Mouse (Mus musculus) small intestine, adult 2 months (tissue): Measurements from ENCODE around the gene Isg20l2. TPM values are rescaled to one million over a fixed set of nuclear protein-coding genes. Genes with fewer than 3 reads are reported as not detected.

Experiments
- H3K27ac ChIP-seq: fragments of 200-500 bp; 2 replicates; pipeline ENCODE4 v1.5.1; 2012; ENCODE audit warnings: low read depth, low read length, control low read depth, inconsistent platforms; ENCODE audit not compliant: insufficient read depth
- H3K27me3 ChIP-seq: fragments of 200-500 bp; 2 replicates; pipeline ENCODE4 v1.6.1; 2012; ENCODE audit warnings: mild to moderate bottlenecking, moderate library complexity, low read length, inconsistent platforms; ENCODE audit not compliant: control insufficient read depth, insufficient read depth
- H3K36me3 ChIP-seq: fragments of 200-500 bp; 2 replicates; pipeline ENCODE4 v1.6.1; 2012; ENCODE audit warnings: mild to moderate bottlenecking, low read length, control low read depth, inconsistent platforms; ENCODE audit not compliant: control insufficient read depth, insufficient read depth
- H3K4me1 ChIP-seq: fragments of 200-500 bp; 2 replicates; pipeline ENCODE4 v1.6.1; 2012; ENCODE audit warnings: low read length, inconsistent platforms, mixed read lengths; ENCODE audit not compliant: control insufficient read depth, insufficient read depth, insufficient read length
- H3K4me3 ChIP-seq: fragments of 200-500 bp; 2 replicates; pipeline ENCODE4 v1.5.1; 2012; ENCODE audit warnings: low read depth, mild to moderate bottlenecking, control low read depth, inconsistent platforms, low read length, moderate library complexity
- CTCF ChIP-seq: fragments of 200-500 bp; IDR thresholded peaks from 2 replicates; pipeline ENCODE4 v1.5.1; 2012; ENCODE audit warnings: low read depth, mild to moderate bottlenecking, control low read depth, inconsistent platforms, low read length, moderate library complexity, mixed read lengths; ENCODE audit not compliant: insufficient replicate concordance, insufficient read length; ENCODE audit errors: extremely low read depth
- POLR2A ChIP-seq: fragments of 200-500 bp; IDR thresholded peaks from 2 replicates; pipeline ENCODE4 v1.6.1; 2012; ENCODE audit warnings: low read depth, mild to moderate bottlenecking, control low read depth, inconsistent platforms, low read length, moderate library complexity
- WGBS: fragments of 180-500 bp; shearing (Covaris S2); methylation state at CpG from one replicate; pipeline ENCODE4 v1.1.7; 2018; 5-methylcytosine and 5-hydroxymethylcytosine counted together
- polyA plus RNA-seq: library from polyadenylated mRNA; depleted of rRNA; stranded (reverse); fragments of >200 nt; gene quantifications from 2 replicates; pipeline ENCODE4 v1.2.3, GENCODE M21; 2012

Isg20l2 gene
- polyA plus RNA-seq, 1 experiment = 7.0 TPM

DNA sequence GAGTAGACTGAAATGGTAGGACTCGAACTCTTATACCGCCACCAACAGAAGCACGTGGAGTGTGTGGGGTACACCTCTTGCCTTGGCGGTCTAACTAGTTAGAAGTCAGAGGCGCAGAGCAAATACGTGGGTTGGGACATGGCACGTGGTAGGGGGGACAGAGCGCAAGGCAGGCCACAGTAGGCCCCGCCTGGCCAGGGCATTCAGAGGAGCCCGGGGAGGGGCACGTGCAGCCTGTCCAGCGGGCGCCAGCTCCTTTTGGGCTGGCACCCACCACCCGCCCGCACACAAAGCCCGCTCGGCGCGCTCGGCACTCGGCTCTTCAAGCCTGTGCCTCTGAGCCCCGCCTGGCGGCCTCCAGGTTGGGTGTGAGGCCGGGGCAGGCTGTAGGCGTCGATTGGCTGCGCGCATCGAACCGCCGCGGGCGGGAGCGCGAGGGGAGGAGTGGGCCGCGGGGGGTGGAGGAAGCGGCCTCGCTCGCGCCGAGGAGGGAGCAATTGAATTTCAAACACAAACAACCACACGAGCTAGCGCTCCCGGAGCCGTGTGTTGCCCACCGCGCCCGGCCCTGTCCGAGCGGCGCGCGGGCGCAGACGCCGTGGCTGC is 24.1 kb upstream of the Isg20l2 start, which contains the start of gene Hdgf:
Hdgf (plus strand) TSS at position 442 of the 606 bp plus-strand sequence.
- H3K27me3 ChIP-seq = no peaks in the 10 kb centered on the region
- peak within 1 kb of the TSS; percentile 92 for H3K4me3 ChIP-seq
- peaks cover 19% of the 10 kb centered on the region for H3K4me1 ChIP-seq
- TF ChIP-seq CTCF = no peak
- peak; percentile 51 for TF ChIP-seq POLR2A
- H3K36me3 ChIP-seq = no peaks in the 10 kb centered on the region
- under 1% methylated on average over 57 of the region's 57 CpGs for WGBS
- peak within 1 kb of the TSS; percentile 77 for H3K27ac ChIP-seq

DNA sequence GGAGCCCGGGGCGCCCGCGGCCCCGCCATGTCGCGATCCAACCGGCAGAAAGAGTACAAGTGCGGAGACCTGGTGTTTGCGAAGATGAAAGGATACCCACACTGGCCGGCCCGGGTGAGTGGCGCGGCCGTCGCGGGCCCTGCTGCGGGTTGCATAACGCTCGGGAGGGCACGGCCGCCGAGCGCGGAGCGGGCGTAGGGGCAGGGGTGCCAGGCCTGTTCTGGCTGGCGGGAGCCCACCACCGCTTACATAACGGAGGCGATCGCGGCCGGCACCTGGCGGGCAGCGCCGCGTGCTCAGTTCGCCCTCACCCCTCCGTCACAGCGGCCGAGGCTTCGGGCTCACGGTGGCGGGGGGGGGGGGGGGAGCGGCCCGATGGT is 23.5 kb upstream of the Isg20l2 start:
- H3K27ac ChIP-seq = peak overlapping the region; percentile 77

DNA sequence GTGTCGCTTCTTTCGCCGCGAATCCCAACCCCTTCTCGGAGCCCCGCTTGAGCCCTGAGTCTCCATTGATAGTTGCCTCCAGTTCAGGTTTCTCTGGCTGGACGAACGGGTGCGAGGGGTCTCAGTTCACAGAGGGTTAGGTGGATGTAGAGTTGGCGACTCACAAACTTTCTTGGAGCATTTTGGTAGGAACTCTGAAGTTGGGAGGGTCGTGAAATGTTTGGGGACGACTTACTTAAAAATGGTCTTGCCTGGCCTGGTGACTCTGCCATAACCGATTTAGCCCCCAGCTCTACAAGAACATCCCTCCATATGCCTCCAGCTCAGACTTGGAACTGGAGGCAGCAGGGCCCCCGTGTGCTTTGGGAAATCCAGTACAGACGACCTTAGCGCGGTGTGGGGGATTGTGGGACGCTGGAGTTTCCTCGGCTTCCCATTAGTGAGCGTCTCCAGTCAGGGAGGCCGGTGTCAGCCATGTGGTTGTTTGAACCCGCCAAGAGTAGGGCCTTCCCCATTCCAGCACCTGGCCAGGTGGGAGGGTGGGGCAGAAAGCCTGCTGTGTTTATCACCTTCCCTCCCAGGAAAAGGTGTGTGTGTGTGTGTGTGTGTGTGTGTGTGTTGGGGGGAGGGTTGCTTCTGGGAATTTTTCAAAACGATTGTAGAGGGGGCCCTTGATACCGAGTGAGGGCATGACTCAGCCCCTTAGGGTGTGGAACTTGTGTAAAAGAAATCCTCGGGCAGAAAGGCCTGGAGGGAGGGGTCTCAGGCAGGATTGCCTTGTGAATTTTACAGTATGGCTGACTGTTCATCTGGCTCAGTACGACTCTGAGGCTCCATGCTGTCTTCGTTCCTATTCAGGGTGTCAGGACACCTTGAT is 22.9 kb upstream of the Isg20l2 start:
- Histone ChIP-seq H3K27me3 (no peaks in the 10 kb centered on the region), H3K4me1 (peaks cover 23% of the 10 kb centered on the region), H3K36me3 (no peaks in the 10 kb centered on the region), H3K27ac (peak overlapping the region; percentile 77), H3K4me3 (peak overlapping the region; percentile 92)
- TF ChIP-seq POLR2A = no peak
- WGBS = 1% methylated on average over 27 of the region's 27 CpGs

More for the DNA sequence above, 23.5 kb upstream of the Isg20l2 start:
- no peak for TF ChIP-seq POLR2A
- TF ChIP-seq CTCF = no peak
- H3K4me1 ChIP-seq = peaks cover 23% of the 10 kb centered on the region
- H3K27me3 ChIP-seq = no peaks in the 10 kb centered on the region
- under 1% methylated on average over 46 of the region's 47 CpGs for WGBS
- peak overlapping the region; percentile 92 for H3K4me3 ChIP-seq
- H3K36me3 ChIP-seq = no peaks in the 10 kb centered on the region

DNA sequence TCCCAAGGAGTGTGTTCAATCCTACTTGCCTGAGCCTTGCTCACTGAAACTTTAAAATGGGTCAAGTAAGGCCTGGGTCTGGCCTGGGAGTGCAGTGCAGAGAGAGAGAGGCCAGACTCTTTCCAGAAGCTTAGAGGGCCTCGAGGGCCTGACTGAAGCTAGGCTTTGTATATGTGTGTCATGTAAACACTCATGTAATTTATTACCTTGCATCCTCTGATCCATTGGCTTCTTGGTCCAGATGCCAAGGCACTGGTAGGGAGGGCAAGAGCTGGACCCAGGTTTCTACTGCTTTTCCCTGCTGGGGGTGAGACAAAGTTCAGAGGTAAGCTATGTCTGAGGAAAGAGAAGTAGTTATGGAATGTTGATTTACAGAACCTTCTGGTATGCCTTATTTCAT is 22.2 kb upstream of the Isg20l2 start:
- peak overlapping the region; percentile 77 for H3K27ac ChIP-seq

DNA sequence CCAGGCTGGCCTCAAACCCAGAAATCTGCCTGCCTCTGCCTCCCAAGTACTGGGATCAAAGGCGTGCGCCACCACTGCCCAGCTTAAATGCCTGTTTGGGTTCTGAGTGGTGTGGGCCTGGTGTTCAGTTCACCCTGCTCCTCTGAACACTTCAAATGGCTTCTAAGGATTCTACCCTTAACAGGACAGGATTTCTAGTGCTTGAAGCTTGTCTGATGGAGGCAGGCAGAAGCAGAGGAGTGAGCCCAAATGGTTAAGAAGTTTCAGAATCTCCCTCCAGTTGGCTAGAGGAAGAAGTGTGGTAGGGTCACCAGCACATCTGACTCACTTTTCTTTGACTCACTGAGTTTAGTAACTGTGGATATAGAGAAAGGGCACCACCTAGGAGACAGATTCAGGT is 20.7 kb upstream of the Isg20l2 start:
- no peak overlapping the region for H3K4me3 ChIP-seq
- WGBS = 86% methylated on average over 2 of the region's 2 CpGs
- peaks cover 23% of the 10 kb centered on the region for H3K4me1 ChIP-seq
- H3K36me3 ChIP-seq = peaks cover 11% of the 10 kb centered on the region
- no peak for TF ChIP-seq CTCF
- TF ChIP-seq POLR2A = no peak
- no peaks in the 10 kb centered on the region for H3K27me3 ChIP-seq
- peak overlapping the region; percentile 69 for H3K27ac ChIP-seq

More for the DNA sequence above, 22.2 kb upstream of the Isg20l2 start:
- Histone ChIP-seq H3K27me3 (no peaks in the 10 kb centered on the region), H3K4me1 (peaks cover 23% of the 10 kb centered on the region), H3K4me3 (peak overlapping the region; percentile 92), H3K36me3 (no peaks in the 10 kb centered on the region)
- 0% methylated on average over 1 of the region's 1 CpGs for WGBS
- TF ChIP-seq CTCF (no peak; the same call in 1 of the 2 replicates), POLR2A (no peak)

DNA sequence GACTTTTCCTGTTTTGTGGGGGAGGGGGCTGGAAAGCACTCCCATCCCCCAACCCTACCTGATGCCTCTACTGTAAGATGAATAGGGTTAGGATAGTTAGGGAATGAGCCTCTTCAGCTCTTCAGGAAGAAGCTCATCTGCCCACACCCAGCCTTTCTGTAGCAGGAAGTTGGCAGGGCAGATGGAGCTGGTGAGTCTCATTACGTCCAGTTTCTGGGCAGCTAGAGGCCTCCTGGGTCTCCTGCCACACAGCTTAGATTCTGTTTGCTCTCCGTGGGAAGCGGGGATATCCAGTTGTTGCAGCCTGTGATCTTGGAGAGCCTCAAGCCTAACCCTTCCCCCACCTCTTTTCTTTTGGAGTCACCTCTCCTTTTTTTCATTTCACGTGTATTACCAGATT is 20.2 kb upstream of the Isg20l2 start:
- Histone ChIP-seq H3K4me3 (no peak overlapping the region), H3K27me3 (no peaks in the 10 kb centered on the region), H3K4me1 (peaks cover 23% of the 10 kb centered on the region), H3K36me3 (peaks cover 16% of the 10 kb centered on the region), H3K27ac (peak overlapping the region; percentile 69)
- TF ChIP-seq CTCF (no peak), POLR2A (no peak)
- 11% methylated on average over 4 of the region's 4 CpGs for WGBS

DNA sequence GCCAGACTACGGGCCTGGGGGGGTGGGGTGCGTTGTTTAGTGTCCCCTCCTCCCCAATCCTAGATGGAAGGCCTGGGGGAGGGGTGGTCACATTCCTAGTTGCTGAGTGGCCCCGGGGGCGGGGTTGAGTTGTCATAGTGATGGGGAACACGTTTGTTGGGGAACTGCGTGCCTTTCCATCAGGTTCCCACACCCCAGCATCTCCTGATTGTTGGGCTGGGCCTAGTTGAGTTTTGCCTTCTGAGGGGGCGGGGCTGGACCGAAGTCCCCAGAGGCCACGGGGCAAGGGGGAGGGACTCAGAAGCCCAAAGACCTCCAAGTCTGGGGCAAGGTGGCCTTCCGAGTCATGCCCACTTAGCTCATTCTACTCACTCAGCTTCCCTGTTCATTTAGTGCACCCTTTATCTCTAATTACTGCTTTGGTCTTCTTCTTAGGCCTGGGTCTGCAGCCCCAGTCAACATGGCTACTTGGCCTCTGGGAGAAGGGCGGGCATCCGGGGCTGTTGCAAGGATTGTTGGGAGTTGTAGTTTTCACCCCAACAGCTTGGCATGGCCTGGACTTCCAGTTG is 19.5 kb upstream of the Isg20l2 start:
- Histone ChIP-seq H3K4me3 (peak overlapping the region; percentile 73), H3K27me3 (no peaks in the 10 kb centered on the region), H3K36me3 (peaks cover 20% of the 10 kb centered on the region), H3K4me1 (peaks cover 23% of the 10 kb centered on the region), H3K27ac (peak overlapping the region; percentile 99)
- WGBS = 8% methylated on average over 12 of the region's 12 CpGs
- TF ChIP-seq POLR2A (0 out of 2 replicates have a peak, but pooled peaks have one; percentile 20), CTCF (no peak)
